Mouse (Mus musculus): ENCODE measurements at regions not wholly inside any gene's neighbourhood (a gene's known extent, or its start where the extent isn't known, plus 50 kb on each side); places are given as distances from the start of the nearest gene placed in this dataset.

- Histone ChIP-seq H3K9me3 (ENCODE audit: control insufficient read depth, low read length) (no peaks in the 10 kb centered on the region), H3K27me3 (ENCODE audit: control insufficient read depth, insufficient read depth, low read length) (no peaks in the 10 kb centered on the region), H3K4me1 (replicated peaks; ENCODE audit: control insufficient read depth, insufficient read depth, low read length) (no peaks in the 10 kb centered on the region), H3K27ac (ENCODE audit: low read depth, low read length) (no peak overlapping the region), H3K4me3 (ENCODE audit: low read depth, low read length) (no peak overlapping the region), H3K9ac (ENCODE audit: low read depth, low read length) (no peak overlapping the region), H3K4me2 (replicated peaks; ENCODE audit: low read depth, low read length) (no peak overlapping the region), H3K36me3 (ENCODE audit: control insufficient read depth, insufficient read depth, low read length) (no peaks in the 10 kb centered on the region)
- no peak for ATAC-seq (ENCODE audit: low FRiP score)
- 80% methylated on average over 7 of the region's 7 CpGs for WGBS
- DNase-seq (ENCODE audit: low spot score), result no peak
Observed at GRCm38 (mm10) chr1:183792230-183792813, 220.8 kb upstream of the Dusp10 start.

DNA sequence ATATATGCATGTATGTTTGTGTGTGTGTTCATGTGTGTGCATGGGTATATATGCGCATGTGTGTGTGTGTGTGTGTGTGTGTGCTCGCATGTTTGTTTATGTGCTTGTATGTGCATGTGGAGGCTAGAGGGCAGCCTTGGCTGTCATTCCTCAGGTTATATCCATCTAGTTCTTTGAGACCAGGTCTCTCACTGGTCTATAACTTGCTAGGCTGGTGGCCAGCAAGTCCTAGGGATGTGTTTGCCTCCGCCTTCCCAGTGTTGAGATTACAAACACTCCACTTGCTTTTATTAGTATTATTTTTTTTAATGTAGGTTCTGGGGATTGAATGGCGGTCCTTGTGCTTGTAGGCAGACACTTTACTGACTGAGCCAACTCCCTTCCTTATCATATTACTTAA is 219.8 kb upstream of the Dusp10 start:
- no peak overlapping the region for H3K4me2 ChIP-seq (replicated peaks; ENCODE audit: low read depth, low read length)
- no peaks in the 10 kb centered on the region for H3K36me3 ChIP-seq (ENCODE audit: control insufficient read depth, insufficient read depth, low read length)
- no peak overlapping the region for H3K9ac ChIP-seq (ENCODE audit: low read depth, low read length)
- WGBS, result 79% methylated on average over 4 of the region's 4 CpGs
- H3K9me3 ChIP-seq (ENCODE audit: control insufficient read depth, low read length), result no peaks in the 10 kb centered on the region
- ATAC-seq (ENCODE audit: low FRiP score) (no peak), DNase-seq (ENCODE audit: low spot score) (no peak)
- H3K27ac ChIP-seq (ENCODE audit: low read depth, low read length), result no peak overlapping the region
- no peaks in the 10 kb centered on the region for H3K27me3 ChIP-seq (ENCODE audit: control insufficient read depth, insufficient read depth, low read length)
- no peak overlapping the region for H3K4me3 ChIP-seq (ENCODE audit: low read depth, low read length)
- H3K4me1 ChIP-seq (replicated peaks; ENCODE audit: control insufficient read depth, insufficient read depth, low read length), result no peaks in the 10 kb centered on the region

DNA sequence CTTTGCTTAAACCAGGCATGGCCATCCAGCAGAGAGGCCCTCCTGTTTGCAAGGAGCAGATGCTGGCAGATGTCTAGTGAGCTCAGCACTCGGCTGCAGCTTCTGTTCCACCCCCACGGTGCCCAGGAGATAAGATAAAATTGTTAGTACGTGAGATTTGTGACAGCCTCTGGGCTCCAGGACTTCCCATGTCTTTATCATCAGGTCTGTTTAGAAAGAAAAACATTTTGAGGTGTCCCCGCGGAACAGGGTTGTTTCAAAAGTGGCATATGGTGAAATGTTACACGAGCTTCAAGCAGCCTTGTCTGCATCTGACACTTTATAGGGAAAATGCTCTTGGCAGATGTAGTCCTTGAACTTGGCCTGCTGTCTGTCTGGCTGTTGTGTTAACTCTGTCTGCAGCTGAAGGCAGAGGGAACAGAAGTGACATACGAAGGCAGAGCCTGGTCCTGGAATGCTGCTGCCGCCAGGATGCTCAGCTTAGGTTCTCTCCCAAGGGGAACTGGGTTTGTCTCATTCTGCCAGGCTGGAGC is 219.1 kb upstream of the Dusp10 start:
- ATAC-seq (ENCODE audit: low FRiP score) (no peak), DNase-seq (ENCODE audit: low spot score) (no peak)
- H3K4me1 ChIP-seq (replicated peaks; ENCODE audit: control insufficient read depth, insufficient read depth, low read length), result no peaks in the 10 kb centered on the region
- H3K27me3 ChIP-seq (ENCODE audit: control insufficient read depth, insufficient read depth, low read length), result no peaks in the 10 kb centered on the region
- H3K4me3 ChIP-seq (ENCODE audit: low read depth, low read length), result no peak overlapping the region
- no peaks in the 10 kb centered on the region for H3K36me3 ChIP-seq (ENCODE audit: control insufficient read depth, insufficient read depth, low read length)
- no peak overlapping the region for H3K27ac ChIP-seq (ENCODE audit: low read depth, low read length)
- H3K9me3 ChIP-seq (ENCODE audit: control insufficient read depth, low read length), result no peaks in the 10 kb centered on the region
- WGBS, result 55% methylated on average over 8 of the region's 8 CpGs
- H3K9ac ChIP-seq (ENCODE audit: low read depth, low read length), result no peak overlapping the region
- H3K4me2 ChIP-seq (replicated peaks; ENCODE audit: low read depth, low read length), result no peak overlapping the region

- ATAC-seq (ENCODE audit: low FRiP score) (no peak), DNase-seq (ENCODE audit: low spot score) (no peak)
- no peak overlapping the region for H3K9ac ChIP-seq (ENCODE audit: low read depth, low read length)
- no peaks in the 10 kb centered on the region for H3K9me3 ChIP-seq (ENCODE audit: control insufficient read depth, low read length)
- 78% methylated on average over 4 of the region's 4 CpGs for WGBS
- H3K27ac ChIP-seq (ENCODE audit: low read depth, low read length), result no peak overlapping the region
- no peaks in the 10 kb centered on the region for H3K36me3 ChIP-seq (ENCODE audit: control insufficient read depth, insufficient read depth, low read length)
- no peaks in the 10 kb centered on the region for H3K27me3 ChIP-seq (ENCODE audit: control insufficient read depth, insufficient read depth, low read length)
- H3K4me1 ChIP-seq (replicated peaks; ENCODE audit: control insufficient read depth, insufficient read depth, low read length), result no peaks in the 10 kb centered on the region
- no peak overlapping the region for H3K4me3 ChIP-seq (ENCODE audit: low read depth, low read length)
- no peak overlapping the region for H3K4me2 ChIP-seq (replicated peaks; ENCODE audit: low read depth, low read length)
Observed at GRCm38 (mm10) chr1:183802351-183802750, 210.8 kb upstream of the Dusp10 start.

DNA sequence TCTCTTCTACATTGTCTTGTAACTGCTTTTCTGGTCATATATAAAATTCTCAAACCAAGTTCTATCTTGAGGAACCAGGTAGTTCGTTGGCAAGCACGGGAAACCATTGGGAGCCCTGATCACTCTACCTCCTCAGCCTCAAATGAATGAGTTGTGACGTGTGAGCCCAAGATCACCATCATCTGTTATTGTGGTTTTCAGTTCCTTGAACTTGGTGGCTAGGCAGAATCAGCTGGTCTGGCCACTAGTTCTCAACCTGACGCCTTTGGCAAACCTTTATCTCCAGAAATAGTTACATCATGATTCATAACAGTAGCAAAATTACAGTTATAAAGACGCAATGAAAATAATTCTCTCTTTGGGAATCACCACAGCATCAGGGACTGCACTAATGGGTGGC is 209.7 kb upstream of the Dusp10 start:
- H3K27me3 ChIP-seq (ENCODE audit: control insufficient read depth, insufficient read depth, low read length), result no peaks in the 10 kb centered on the region
- 89% methylated on average over 5 of the region's 5 CpGs for WGBS
- no peak for ATAC-seq (ENCODE audit: low FRiP score)

GRCm38 (mm10) chr1:183803826-183804225 is 209.3 kb upstream of the Dusp10 start:
- WGBS, result 81% methylated on average over 1 of the region's 1 CpGs
- H3K27ac ChIP-seq (ENCODE audit: low read depth, low read length), result no peak overlapping the region
- ATAC-seq (ENCODE audit: low FRiP score), result no peak
- H3K36me3 ChIP-seq (ENCODE audit: control insufficient read depth, insufficient read depth, low read length), result no peaks in the 10 kb centered on the region
- H3K9me3 ChIP-seq (ENCODE audit: control insufficient read depth, low read length), result no peaks in the 10 kb centered on the region
- no peaks in the 10 kb centered on the region for H3K4me1 ChIP-seq (replicated peaks; ENCODE audit: control insufficient read depth, insufficient read depth, low read length)
- no peak overlapping the region for H3K9ac ChIP-seq (ENCODE audit: low read depth, low read length)
- H3K4me3 ChIP-seq (ENCODE audit: low read depth, low read length), result no peak overlapping the region
- H3K4me2 ChIP-seq (replicated peaks; ENCODE audit: low read depth, low read length), result no peak overlapping the region
- DNase-seq (ENCODE audit: low spot score), result no peak
- H3K27me3 ChIP-seq (ENCODE audit: control insufficient read depth, insufficient read depth, low read length), result no peaks in the 10 kb centered on the region

More for the DNA sequence above, 209.7 kb upstream of the Dusp10 start:
- Histone ChIP-seq H3K36me3 (ENCODE audit: control insufficient read depth, insufficient read depth, low read length) (no peaks in the 10 kb centered on the region), H3K4me3 (ENCODE audit: low read depth, low read length) (no peak overlapping the region), H3K4me1 (replicated peaks; ENCODE audit: control insufficient read depth, insufficient read depth, low read length) (no peaks in the 10 kb centered on the region), H3K4me2 (replicated peaks; ENCODE audit: low read depth, low read length) (no peak overlapping the region), H3K9me3 (ENCODE audit: control insufficient read depth, low read length) (no peaks in the 10 kb centered on the region), H3K9ac (ENCODE audit: low read depth, low read length) (no peak overlapping the region), H3K27ac (ENCODE audit: low read depth, low read length) (no peak overlapping the region)
- DNase-seq (ENCODE audit: low spot score), result no peak

DNA sequence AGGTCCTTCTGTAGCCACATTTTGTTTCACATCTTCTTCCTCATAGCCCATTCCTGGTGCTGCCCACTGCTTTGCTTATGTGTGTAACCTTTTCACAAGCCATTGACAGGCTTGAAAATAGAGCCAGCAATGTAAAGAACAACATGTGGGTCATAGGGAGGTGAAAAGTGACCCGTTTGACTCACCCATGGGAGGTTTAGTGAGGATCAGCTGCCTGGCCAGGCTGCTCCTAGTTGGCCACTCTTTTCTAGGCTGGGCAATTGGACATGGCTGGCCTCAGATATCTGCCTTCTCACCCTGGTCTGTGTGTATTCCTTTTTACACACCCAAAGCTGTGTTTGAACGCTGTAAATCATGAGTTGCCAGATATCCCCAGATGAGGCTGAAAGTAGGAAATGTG is 208.8 kb upstream of the Dusp10 start:
- no peaks in the 10 kb centered on the region for H3K36me3 ChIP-seq (ENCODE audit: control insufficient read depth, insufficient read depth, low read length)
- 77% methylated on average over 2 of the region's 2 CpGs for WGBS

GRCm38 (mm10) chr1:183806864-183807730 is 206.0 kb upstream of the Dusp10 start:
- H3K27me3 ChIP-seq (ENCODE audit: control insufficient read depth, insufficient read depth, low read length), result no peaks in the 10 kb centered on the region
- no peak overlapping the region for H3K27ac ChIP-seq (ENCODE audit: low read depth, low read length)
- no peaks in the 10 kb centered on the region for H3K9me3 ChIP-seq (ENCODE audit: control insufficient read depth, low read length)
- WGBS, result 71% methylated on average over 8 of the region's 8 CpGs
- H3K4me3 ChIP-seq (ENCODE audit: low read depth, low read length), result no peak overlapping the region
- DNase-seq (ENCODE audit: low spot score) (no peak), ATAC-seq (ENCODE audit: low FRiP score) (no peak)
- no peaks in the 10 kb centered on the region for H3K4me1 ChIP-seq (replicated peaks; ENCODE audit: control insufficient read depth, insufficient read depth, low read length)
- no peaks in the 10 kb centered on the region for H3K36me3 ChIP-seq (ENCODE audit: control insufficient read depth, insufficient read depth, low read length)
- no peak overlapping the region for H3K4me2 ChIP-seq (replicated peaks; ENCODE audit: low read depth, low read length)
- H3K9ac ChIP-seq (ENCODE audit: low read depth, low read length), result no peak overlapping the region

More for the DNA sequence above, 208.8 kb upstream of the Dusp10 start:
- no peak overlapping the region for H3K27ac ChIP-seq (ENCODE audit: low read depth, low read length)
- no peak overlapping the region for H3K4me3 ChIP-seq (ENCODE audit: low read depth, low read length)
- no peaks in the 10 kb centered on the region for H3K9me3 ChIP-seq (ENCODE audit: control insufficient read depth, low read length)
- no peak overlapping the region for H3K4me2 ChIP-seq (replicated peaks; ENCODE audit: low read depth, low read length)
- no peaks in the 10 kb centered on the region for H3K27me3 ChIP-seq (ENCODE audit: control insufficient read depth, insufficient read depth, low read length)
- no peak for DNase-seq (ENCODE audit: low spot score)
- no peak overlapping the region for H3K9ac ChIP-seq (ENCODE audit: low read depth, low read length)
- no peak for ATAC-seq (ENCODE audit: low FRiP score)
- H3K4me1 ChIP-seq (replicated peaks; ENCODE audit: control insufficient read depth, insufficient read depth, low read length), result no peaks in the 10 kb centered on the region

DNA sequence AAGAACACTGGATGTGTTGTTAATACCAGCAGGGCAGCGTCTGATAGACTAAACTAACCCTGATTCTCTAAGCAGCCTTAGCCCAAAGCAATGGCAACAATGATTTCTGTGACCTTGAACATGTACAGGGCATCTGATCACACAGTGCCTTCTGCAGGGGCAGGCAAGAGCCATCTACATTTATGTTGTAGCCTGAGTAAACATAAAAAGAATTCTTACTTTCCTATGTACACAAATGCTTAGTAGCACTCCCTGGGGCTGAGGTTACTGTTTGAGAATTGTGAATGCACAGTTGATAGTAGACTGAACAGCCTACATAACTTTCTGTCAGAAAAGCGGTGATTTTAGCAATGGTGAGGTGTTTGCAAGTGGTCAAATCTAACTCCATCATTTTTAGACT is 204.9 kb upstream of the Dusp10 start:
- WGBS, result 88% methylated on average over 2 of the region's 2 CpGs
- DNase-seq (ENCODE audit: low spot score), result no peak

More for the DNA sequence above, 204.9 kb upstream of the Dusp10 start:
- H3K4me1 ChIP-seq (replicated peaks; ENCODE audit: control insufficient read depth, insufficient read depth, low read length), result no peaks in the 10 kb centered on the region
- H3K4me3 ChIP-seq (ENCODE audit: low read depth, low read length), result no peak overlapping the region
- no peak overlapping the region for H3K4me2 ChIP-seq (replicated peaks; ENCODE audit: low read depth, low read length)
- no peaks in the 10 kb centered on the region for H3K27me3 ChIP-seq (ENCODE audit: control insufficient read depth, insufficient read depth, low read length)
- H3K36me3 ChIP-seq (ENCODE audit: control insufficient read depth, insufficient read depth, low read length), result no peaks in the 10 kb centered on the region
- ATAC-seq (ENCODE audit: low FRiP score), result no peak
- H3K9me3 ChIP-seq (ENCODE audit: control insufficient read depth, low read length), result no peaks in the 10 kb centered on the region
- H3K9ac ChIP-seq (ENCODE audit: low read depth, low read length), result no peak overlapping the region
- no peak overlapping the region for H3K27ac ChIP-seq (ENCODE audit: low read depth, low read length)
